Mouse (Mus musculus) C2C12 (cell line): ENCODE results near the gene Snap47. TPM values are rescaled to one million over a fixed set of nuclear protein-coding genes. Genes with fewer than 3 reads are reported as not detected.

ENCODE experiments used
- H3K27me3 ChIP-seq: one replicate; pipeline ENCODE4 v1.6.1; 2011; ENCODE audit not compliant: control insufficient read depth, insufficient read depth, insufficient read length
- H3K36me3 ChIP-seq: one replicate; pipeline ENCODE4 v1.6.1; 2011; ENCODE audit not compliant: control insufficient read depth, insufficient read depth
- H3K4me3 ChIP-seq: one replicate; pipeline ENCODE4 v1.5.1; 2011; ENCODE audit warnings: mild to moderate bottlenecking, control low read depth; ENCODE audit not compliant: poor library complexity, insufficient read depth, severe bottlenecking
- H3K79me2 ChIP-seq: one replicate; pipeline ENCODE4 v1.6.1; 2011; ENCODE audit not compliant: control insufficient read depth, insufficient read depth
- H3K79me3 ChIP-seq: one replicate; pipeline ENCODE4 v1.6.1; 2011; ENCODE audit warnings: low read depth, control low read depth
- H3ac ChIP-seq: one replicate; pipeline ENCODE3; 2011; ENCODE audit warnings: low read depth; ENCODE audit not compliant: control insufficient read depth, insufficient read length
- CEBPB ChIP-seq: IDR thresholded peaks from one replicate; pipeline ENCODE4 v1.6.1; 2011; ENCODE audit warnings: low read depth, mild to moderate bottlenecking, control low read depth, moderate library complexity
- CTCF ChIP-seq: IDR thresholded peaks from one replicate; pipeline ENCODE4 v1.5.1; 2011; ENCODE audit not compliant: control insufficient read depth, insufficient read depth, insufficient read length
- FOSL1 ChIP-seq: IDR thresholded peaks from one replicate; pipeline ENCODE4 v1.8.0; 2011; ENCODE audit warnings: mild to moderate bottlenecking, low read length; ENCODE audit not compliant: poor library complexity, insufficient read depth, severe bottlenecking
- MAX ChIP-seq: IDR thresholded peaks from one replicate; pipeline ENCODE4 v1.6.1; 2011; ENCODE audit warnings: mild to moderate bottlenecking, control low read depth
- MYOD1 ChIP-seq: IDR thresholded peaks from one replicate; pipeline ENCODE4 v1.6.1; 2011; ENCODE audit warnings: low read depth; ENCODE audit not compliant: control insufficient read depth, insufficient read length
- MYOG ChIP-seq: IDR thresholded peaks from one replicate; pipeline ENCODE4 v1.6.1; 2011; ENCODE audit not compliant: control insufficient read depth, insufficient read length; ENCODE audit errors: extremely low read depth
- USF1 ChIP-seq: IDR thresholded peaks from one replicate; pipeline ENCODE4 v1.6.1; 2011; ENCODE audit warnings: low read depth, mild to moderate bottlenecking, control low read depth, moderate library complexity
- long read RNA-seq, 2 experiments: library from polyadenylated mRNA; unstranded; transcript quantifications; one replicate each; pipeline ENCODE4 v2.0.0; 2019 to 2020
- polyA plus RNA-seq: library from polyadenylated mRNA; unstranded; fragments of >200 nt; fragmentation: generic; extraction: Trizol; gene quantifications from one replicate; pipeline ENCODE4 v1.2.1, GENCODE M21; 2012; ENCODE audit warnings: missing spikeins

Gene Snap47
- polyA plus RNA-seq, result 54.3 TPM
- long read RNA-seq, experiment 1, transcript Snap47-201 (5 exons, 1,896 nt), result major isoform, 86 of 107 reads
- long read RNA-seq, experiment 1, partial matches to known transcripts, result 7 of 107 reads
- long read RNA-seq, experiment 1, other reads (novel, unspliced or antisense), result 14 of 107 reads
- long read RNA-seq, experiment 2, transcript Snap47-201 (5 exons, 1,896 nt), result major isoform, 409 of 518 reads
- long read RNA-seq, experiment 2, partial matches to known transcripts, result 6 of 518 reads
- long read RNA-seq, experiment 2, other reads (novel, unspliced or antisense), result 103 of 518 reads

- H3K79me3 ChIP-seq, result peaks cover 12% of the 10 kb centered on the region
- no peaks in the 10 kb centered on the region for H3K27me3 ChIP-seq
- H3ac ChIP-seq, result peak within 1 kb of the TSS; percentile 86
- peak within 1 kb of the TSS; percentile 80 for H3K4me3 ChIP-seq
- peaks cover 47% of the 10 kb centered on the region for H3K79me2 ChIP-seq
- H3K36me3 ChIP-seq, result peaks cover 25% of the 10 kb centered on the region
- TF ChIP-seq MYOG (no peak), MAX (no peak), USF1 (no peak), CEBPB (no peak), CTCF (no peak), MYOD1 (no peak), FOSL1 (no peak)
Measured at GRCm38 (mm10) chr11:59451086-59451485, at the start of gene Snap47. Gene Snap47, minus strand, starts transcription at chr11:59451186.

GRCm38 (mm10) chr11:59497747-59498146, 46.8 kb upstream of the Snap47 start:
- H3K4me3 ChIP-seq, result no peak overlapping the region
- peaks cover 17% of the 10 kb centered on the region for H3K79me2 ChIP-seq
- H3ac ChIP-seq, result no peak overlapping the region
- no peaks in the 10 kb centered on the region for H3K27me3 ChIP-seq
- H3K79me3 ChIP-seq, result peaks cover 5% of the 10 kb centered on the region
- peaks cover 98% of the 10 kb centered on the region for H3K36me3 ChIP-seq
- TF ChIP-seq MYOG (no peak), CEBPB (no peak), USF1 (no peak), CTCF (no peak), MAX (no peak), FOSL1 (no peak), MYOD1 (no peak)

- Histone ChIP-seq H3K4me3 (no peak overlapping the region), H3ac (no peak overlapping the region), H3K36me3 (peaks cover 98% of the 10 kb centered on the region), H3K27me3 (no peaks in the 10 kb centered on the region), H3K79me2 (peaks cover 7% of the 10 kb centered on the region), H3K79me3 (peaks cover 3% of the 10 kb centered on the region)
- TF ChIP-seq MYOG, result no peak
- TF ChIP-seq MYOD1, result no peak
- no peak for TF ChIP-seq MAX
- no peak for TF ChIP-seq CEBPB
- TF ChIP-seq CTCF, result no peak
- no peak for TF ChIP-seq FOSL1
- TF ChIP-seq USF1, result no peak
Measured at GRCm38 (mm10) chr11:59496672-59497310, 45.8 kb upstream of the Snap47 start.

GRCm38 (mm10) chr11:59486222-59486621, 35.2 kb upstream of the Snap47 start:
- TF ChIP-seq MYOG (no peak), CTCF (no peak), MAX (no peak), MYOD1 (no peak), CEBPB (no peak), USF1 (no peak), FOSL1 (no peak)
- Histone ChIP-seq H3ac (no peak overlapping the region), H3K36me3 (peaks cover 45% of the 10 kb centered on the region), H3K4me3 (no peak overlapping the region), H3K79me3 (no peaks in the 10 kb centered on the region), H3K27me3 (no peaks in the 10 kb centered on the region), H3K79me2 (no peaks in the 10 kb centered on the region)

- Histone ChIP-seq H3K4me3 (no peak overlapping the region), H3ac (no peak overlapping the region), H3K79me2 (no peaks in the 10 kb centered on the region), H3K27me3 (no peaks in the 10 kb centered on the region), H3K79me3 (no peaks in the 10 kb centered on the region), H3K36me3 (peaks cover 40% of the 10 kb centered on the region)
- no peak for TF ChIP-seq MYOD1
- TF ChIP-seq CEBPB, result no peak
- no peak for TF ChIP-seq USF1
- no peak for TF ChIP-seq MAX
- no peak for TF ChIP-seq FOSL1
- TF ChIP-seq MYOG, result no peak
- no peak for TF ChIP-seq CTCF
Measured at GRCm38 (mm10) chr11:59485641-59486040, 34.7 kb upstream of the Snap47 start.
